Mouse (Mus musculus) urinary bladder, postnatal 14 days (tissue): ENCODE results near the gene 1700025G04Rik.
A peak's percentile ranks its signal among the peaks of the same experiment; 100 is the strongest.

Source experiments
- DNase-seq: peaks from one replicate; pipeline ENCODE4 v3.0.0; 2021; ENCODE audit warnings: low spot score

1700025G04Rik gene

DNA sequence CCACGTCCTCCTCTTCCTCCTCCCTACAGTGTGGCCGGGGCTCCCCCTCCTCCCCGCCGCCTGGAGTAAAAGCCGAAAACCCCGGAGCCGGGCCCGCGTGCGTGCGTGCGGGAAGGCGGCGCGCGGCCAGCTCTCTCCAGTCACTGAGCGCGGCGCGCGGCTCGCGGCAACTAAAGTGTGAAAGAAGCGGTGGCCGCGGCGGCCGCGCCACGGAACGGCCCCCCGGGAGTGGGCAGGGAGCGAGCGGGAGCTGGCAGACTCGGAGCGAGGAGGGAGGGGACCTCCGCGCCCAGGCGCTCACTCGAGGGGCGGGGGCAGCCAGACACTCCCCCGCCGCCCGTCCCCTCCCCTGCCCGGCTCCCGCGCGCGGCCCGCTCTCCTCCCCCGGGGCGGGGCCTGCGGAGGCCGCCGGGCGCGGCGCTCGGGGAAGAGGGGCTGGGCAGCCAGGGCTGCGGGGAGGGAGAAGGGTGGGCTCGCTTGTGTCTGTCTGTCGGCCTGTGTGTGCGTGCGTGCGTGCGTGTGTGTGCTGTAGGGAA lies at the start of gene 1700025G04Rik:
1700025G04Rik (minus strand) TSS at position 108 of the 536 bp plus-strand sequence.
- peak; percentile 86 for DNase-seq

- no peak for DNase-seq
These were observed 49.6 kb upstream of the 1700025G04Rik start for GRCm38 (mm10) chr1:152139496-152139895.

GRCm38 (mm10) chr1:152130029-152130727 lies 40.3 kb upstream of the 1700025G04Rik start:
- DNase-seq: peak; percentile 7

GRCm38 (mm10) chr1:152125451-152125850 lies 35.5 kb upstream of the 1700025G04Rik start:
- DNase-seq: no peak

DNA sequence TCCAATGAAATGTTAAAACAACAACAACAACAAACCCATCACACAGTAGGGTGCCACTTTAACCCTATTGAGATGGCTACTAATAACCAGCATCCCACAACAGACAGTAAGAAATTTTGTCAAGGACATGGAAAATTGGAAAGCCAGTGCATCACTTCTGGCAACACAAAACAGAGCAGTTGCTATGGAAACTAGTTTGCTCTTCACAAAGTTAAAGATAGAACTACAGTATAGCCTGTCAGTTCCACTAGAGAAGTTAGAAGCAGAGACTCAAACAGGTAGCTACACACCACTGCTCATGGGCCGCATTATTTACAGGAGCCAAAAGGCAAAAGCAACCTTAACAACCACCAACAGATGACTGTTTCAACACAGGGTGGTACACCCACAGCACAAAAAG lies 20.2 kb upstream of the 1700025G04Rik start:
- no peak for DNase-seq

GRCm38 (mm10) chr1:152106136-152106535 lies 16.2 kb upstream of the 1700025G04Rik start:
- DNase-seq: no peak

- no peak for DNase-seq
These were observed 15.3 kb upstream of the 1700025G04Rik start for GRCm38 (mm10) chr1:152105246-152105645.

DNA sequence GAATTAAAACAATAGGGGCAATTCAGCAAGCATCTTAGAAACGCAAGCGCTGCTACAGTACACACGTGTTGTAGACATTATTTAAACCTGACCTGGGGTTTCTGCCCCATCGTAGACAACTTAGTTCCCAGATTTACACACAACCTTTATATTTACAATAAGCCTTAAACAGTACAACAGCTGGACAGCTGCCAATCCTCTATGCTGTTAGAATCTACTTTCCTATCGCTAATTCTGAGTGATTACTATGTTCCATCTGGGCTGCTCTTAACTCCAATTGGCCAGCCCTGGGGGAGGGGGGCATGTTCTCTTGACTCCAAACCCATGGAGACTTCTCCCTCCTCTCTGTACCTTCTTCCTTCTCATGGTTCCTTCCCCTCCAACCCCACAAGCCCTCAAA lies 11.8 kb upstream of the 1700025G04Rik start:
- DNase-seq: no peak

- no peak for DNase-seq
These were observed 6.1 kb upstream of the 1700025G04Rik start for GRCm38 (mm10) chr1:152096045-152096444.

- peak; percentile 30 for DNase-seq
These were observed 930 bp upstream of the 1700025G04Rik start for GRCm38 (mm10) chr1:152090564-152091545.

- DNase-seq: peak; percentile 21
These were observed 399 bp downstream of the 1700025G04Rik start for GRCm38 (mm10) chr1:152089526-152089925.

GRCm38 (mm10) chr1:152088791-152089401 lies 1.0 kb downstream of the 1700025G04Rik start:
- peak; percentile 27 for DNase-seq

DNA sequence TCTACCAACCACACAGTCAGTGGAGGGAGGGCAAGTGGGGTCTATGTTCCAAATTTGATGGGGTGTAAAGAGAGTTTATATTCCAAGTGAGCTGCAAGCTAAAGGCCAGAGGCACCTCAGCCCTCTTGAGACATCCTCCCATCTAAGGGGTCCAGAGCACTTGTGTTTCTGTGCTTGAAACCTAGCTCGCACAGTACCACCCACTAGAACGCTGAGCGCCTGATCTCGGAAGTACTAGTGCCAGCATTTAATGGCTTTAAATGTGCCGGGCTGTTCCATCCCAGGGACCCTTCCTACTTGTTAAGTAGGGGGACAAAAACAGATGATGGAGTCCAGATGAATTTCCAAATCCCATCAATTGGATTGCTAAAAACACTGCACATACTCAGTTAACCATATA lies 1.9 kb downstream of the 1700025G04Rik start:
- no peak for DNase-seq

DNA sequence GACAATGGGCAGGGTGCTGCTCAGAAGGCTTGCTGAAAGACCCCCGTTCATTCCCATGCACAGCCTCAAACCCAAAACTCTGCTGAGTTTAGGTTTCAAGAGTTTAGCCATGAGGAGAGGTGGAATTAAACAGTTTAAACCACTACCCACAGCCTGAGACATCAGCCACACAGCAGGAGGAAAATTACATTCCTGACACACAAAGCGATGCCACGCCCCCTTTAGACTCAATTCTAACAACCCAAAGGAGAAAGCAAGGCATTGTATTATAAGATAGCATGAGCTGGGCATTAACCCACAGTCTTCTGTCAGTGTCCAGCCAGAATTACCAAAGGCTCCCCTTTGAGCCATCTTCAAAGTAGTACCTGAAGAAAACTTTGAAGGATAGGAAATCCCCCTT lies 3.0 kb downstream of the 1700025G04Rik start:
- DNase-seq: no peak

- DNase-seq: no peak
These were observed 4.4 kb downstream of the 1700025G04Rik start for GRCm38 (mm10) chr1:152085561-152085960.

- peak; percentile 68 for DNase-seq
These were observed 5.1 kb downstream of the 1700025G04Rik start for GRCm38 (mm10) chr1:152084638-152085345.

DNA sequence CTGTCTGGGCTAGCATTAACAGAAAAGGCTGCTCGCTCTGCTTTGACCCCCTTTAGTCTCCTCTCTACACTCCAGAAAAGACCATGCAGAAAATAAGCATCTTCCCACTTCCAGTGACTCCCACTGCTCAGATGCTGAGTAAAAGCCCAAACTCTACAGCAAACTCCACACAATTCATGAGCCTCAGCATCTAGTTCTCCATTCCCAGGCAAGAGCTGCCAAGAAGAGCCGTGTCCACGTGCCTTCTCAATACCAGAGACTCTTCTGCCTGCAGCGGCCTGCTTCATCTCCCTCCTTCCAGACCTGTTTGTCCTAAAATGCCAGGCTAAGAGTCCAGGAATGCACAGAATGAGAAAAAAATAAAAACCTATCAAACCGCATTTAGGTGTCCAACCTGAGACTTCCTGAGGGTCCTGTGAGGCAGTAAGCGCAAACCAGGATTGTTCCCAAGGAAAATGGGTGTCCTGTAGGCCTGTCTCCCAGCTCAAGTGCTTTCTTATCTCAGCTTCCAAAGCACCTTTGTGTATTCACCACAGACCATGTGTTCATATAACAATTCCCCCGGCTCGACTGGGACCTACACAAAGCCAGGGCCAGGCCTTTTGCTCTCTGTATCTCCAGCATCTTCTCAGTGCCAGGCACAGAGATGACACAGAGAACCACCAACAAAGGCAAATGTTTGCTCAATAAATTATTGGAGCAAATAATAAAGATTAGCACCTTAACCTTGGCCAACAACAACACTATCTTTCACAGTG lies 7.8 kb downstream of the 1700025G04Rik start:
- DNase-seq: no peak

DNA sequence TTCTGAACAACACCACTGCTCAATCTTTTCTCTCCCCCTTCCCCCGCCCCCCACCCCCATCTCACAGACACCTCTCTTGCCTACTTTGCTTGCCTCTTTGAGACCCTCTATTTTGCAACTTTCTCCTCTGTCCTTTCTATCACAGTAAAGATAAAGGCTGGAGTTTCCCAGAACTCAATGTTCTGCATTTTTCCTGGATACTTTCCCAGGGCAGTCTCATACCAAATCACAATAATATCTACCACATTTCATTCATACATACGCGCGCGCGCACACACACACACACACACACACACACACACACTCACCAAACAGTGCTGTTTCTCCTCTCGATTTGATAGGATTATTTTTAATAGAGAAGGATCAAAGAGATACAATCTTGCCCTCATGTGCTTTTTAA lies 8.8 kb downstream of the 1700025G04Rik start:
- no peak for DNase-seq

GRCm38 (mm10) chr1:152080244-152080643 lies 9.7 kb downstream of the 1700025G04Rik start:
- DNase-seq: no peak

- no peak for DNase-seq
These were observed 12.7 kb downstream of the 1700025G04Rik start for GRCm38 (mm10) chr1:152077171-152077715.
